Mouse (Mus musculus) neural tube, embryonic 13.5 days (tissue): ENCODE results near the gene Mcm3ap. TPM values are rescaled to one million over a fixed set of nuclear protein-coding genes. Genes with fewer than 3 reads are reported as not detected.

Experiments used
- ATAC-seq: fragments of 200-750 bp; cut with Nextera tagmentation; 2 replicates; pipeline ENCODE4 v1.8.0; 2017; ENCODE audit warnings: low read depth, mild to moderate bottlenecking, moderate TSS enrichment, moderate library complexity
- H3K27ac ChIP-seq: fragments of 300-500 bp; sonication (generic); replicated peaks from 2 replicates; pipeline ENCODE4 v1.5.1; 2015; ENCODE audit warnings: moderate library complexity, mild to moderate bottlenecking, inconsistent platforms
- H3K27me3 ChIP-seq: fragments of 300-500 bp; sonication (generic); 2 replicates; pipeline ENCODE4 v1.6.1; 2015; ENCODE audit warnings: mild to moderate bottlenecking, inconsistent platforms
- H3K36me3 ChIP-seq: fragments of 300-500 bp; sonication (generic); 2 replicates; pipeline ENCODE4 v1.6.1; 2015; ENCODE audit warnings: mild to moderate bottlenecking, inconsistent platforms
- H3K4me1 ChIP-seq: fragments of 300-500 bp; sonication (generic); replicated peaks from 2 replicates; pipeline ENCODE4 v1.6.1; 2015; ENCODE audit warnings: inconsistent platforms
- H3K4me2 ChIP-seq: fragments of 300-500 bp; sonication (generic); 2 replicates; pipeline ENCODE4 v1.6.1; 2015; ENCODE audit warnings: inconsistent platforms, mild to moderate bottlenecking, moderate library complexity
- H3K4me3 ChIP-seq: fragments of 300-500 bp; sonication (generic); 2 replicates; pipeline ENCODE4 v1.5.1; 2015; ENCODE audit warnings: mild to moderate bottlenecking, inconsistent platforms
- H3K9ac ChIP-seq: fragments of 300-500 bp; sonication (generic); 2 replicates; pipeline ENCODE4 v1.6.1; 2015; ENCODE audit warnings: moderate library complexity, mild to moderate bottlenecking, inconsistent platforms
- H3K9me3 ChIP-seq: fragments of 300-500 bp; sonication (generic); 2 replicates; pipeline ENCODE4 v1.6.1; 2016; ENCODE audit warnings: inconsistent platforms
- WGBS: fragments of 180-500 bp; shearing (Covaris S2); methylation state at CpG from one replicate; pipeline ENCODE4 v1.1.7; 2015; 5-methylcytosine and 5-hydroxymethylcytosine counted together
- polyA plus RNA-seq: library from polyadenylated mRNA; unstranded; fragments of >200 nt; fragmentation: Nextera tagmentation; extraction: Ambion mirVana; gene quantifications from 2 replicates; pipeline ENCODE4 v1.2.1, GENCODE M21; 2015

Mcm3ap gene
- polyA plus RNA-seq, 1 experiment from 2014 or later = 61.3 TPM

GRCm38 (mm10) chr10:76548218-76548617, 79.5 kb downstream of the Mcm3ap start:
- no peak overlapping the region for H3K4me3 ChIP-seq
- H3K27ac ChIP-seq = no peak overlapping the region
- H3K4me2 ChIP-seq = no peak overlapping the region
- peaks cover 100% of the 10 kb centered on the region for H3K36me3 ChIP-seq
- H3K27me3 ChIP-seq = no peaks in the 10 kb centered on the region
- H3K9ac ChIP-seq = no peak overlapping the region
- no peak for ATAC-seq
- H3K9me3 ChIP-seq = no peaks in the 10 kb centered on the region
- WGBS = 90% methylated on average over 8 of the region's 8 CpGs
- no peaks in the 10 kb centered on the region for H3K4me1 ChIP-seq

GRCm38 (mm10) chr10:76550458-76550857, 81.7 kb downstream of the Mcm3ap start:
- Histone ChIP-seq H3K4me3 (no peak overlapping the region), H3K9me3 (no peaks in the 10 kb centered on the region), H3K36me3 (peaks cover 97% of the 10 kb centered on the region), H3K4me2 (no peak overlapping the region), H3K27me3 (no peaks in the 10 kb centered on the region), H3K4me1 (no peaks in the 10 kb centered on the region), H3K9ac (no peak overlapping the region), H3K27ac (no peak overlapping the region)
- no peak for ATAC-seq
- WGBS = 92% methylated on average over 5 of the region's 5 CpGs

GRCm38 (mm10) chr10:76551556-76551955, 82.8 kb downstream of the Mcm3ap start:
- Histone ChIP-seq H3K27ac (no peak overlapping the region), H3K9me3 (no peaks in the 10 kb centered on the region), H3K4me1 (no peaks in the 10 kb centered on the region), H3K9ac (no peak overlapping the region), H3K27me3 (no peaks in the 10 kb centered on the region), H3K4me3 (no peak overlapping the region), H3K4me2 (no peak overlapping the region), H3K36me3 (peaks cover 92% of the 10 kb centered on the region)
- WGBS = 73% methylated on average over 3 of the region's 3 CpGs
- no peak for ATAC-seq

GRCm38 (mm10) chr10:76554061-76554460, 85.3 kb downstream of the Mcm3ap start:
- 97% methylated on average over 5 of the region's 5 CpGs for WGBS
- Histone ChIP-seq H3K9me3 (no peaks in the 10 kb centered on the region), H3K9ac (no peak overlapping the region), H3K4me1 (no peaks in the 10 kb centered on the region), H3K4me3 (no peak overlapping the region), H3K4me2 (no peak overlapping the region), H3K27me3 (no peaks in the 10 kb centered on the region), H3K36me3 (peaks cover 68% of the 10 kb centered on the region), H3K27ac (no peak overlapping the region)
- ATAC-seq = no peak

GRCm38 (mm10) chr10:76561972-76562371, 93.2 kb downstream of the Mcm3ap start, which contains the start of gene Spatc1l:
Gene Spatc1l (plus strand): TSS chr10:76562272.
- no peak within 1 kb of the TSS for H3K4me3 ChIP-seq
- WGBS = 91% methylated on average over 10 of the region's 10 CpGs
- H3K36me3 ChIP-seq = no peaks in the 10 kb centered on the region
- no peak for ATAC-seq
- no peak within 1 kb of the TSS for H3K4me2 ChIP-seq
- H3K4me1 ChIP-seq = no peaks in the 10 kb centered on the region
- no peak within 1 kb of the TSS for H3K27ac ChIP-seq
- H3K27me3 ChIP-seq = no peaks in the 10 kb centered on the region
- no peak within 1 kb of the TSS for H3K9ac ChIP-seq
- no peaks in the 10 kb centered on the region for H3K9me3 ChIP-seq

Other genes starting within 250 kb of the Mcm3ap start
- 211 and 221 TPM in 2 replicates for gene Prmt2, start 231.1 kb upstream of the Mcm3ap start, polyA plus RNA-seq
- 3.2 and 3.9 TPM in 2 replicates for gene S100b, start 215.1 kb upstream of the Mcm3ap start, polyA plus RNA-seq
- gene Dip2a, start 123.6 kb upstream of the Mcm3ap start, polyA plus RNA-seq = 13.7 and 15.0 TPM in 2 replicates
- gene AC141477.1, start 28.5 kb upstream of the Mcm3ap start, polyA plus RNA-seq = not detected in 2 replicates
- gene Pcnt, start 26.1 kb upstream of the Mcm3ap start, polyA plus RNA-seq = 7.3 and 7.7 TPM in 2 replicates
- gene 2610028H24Rik, start 19.8 kb upstream of the Mcm3ap start, polyA plus RNA-seq = not detected in 2 replicates
- gene Ybey, start 187 bp downstream of the Mcm3ap start, polyA plus RNA-seq = 6.0 and 7.3 TPM in 2 replicates
- gene Lss, start 62.7 kb downstream of the Mcm3ap start, polyA plus RNA-seq = 35.5 and 38.7 TPM in 2 replicates
- gene Spatc1l, start 93.3 kb downstream of the Mcm3ap start, polyA plus RNA-seq = not detected in 2 replicates
- not detected in 2 replicates for gene Ftcd, start 106.7 kb downstream of the Mcm3ap start, polyA plus RNA-seq
- 31.7 and 35.0 TPM in 2 replicates for gene Col6a2, start 154.7 kb downstream of the Mcm3ap start, polyA plus RNA-seq